In the genomic region with DNA sequence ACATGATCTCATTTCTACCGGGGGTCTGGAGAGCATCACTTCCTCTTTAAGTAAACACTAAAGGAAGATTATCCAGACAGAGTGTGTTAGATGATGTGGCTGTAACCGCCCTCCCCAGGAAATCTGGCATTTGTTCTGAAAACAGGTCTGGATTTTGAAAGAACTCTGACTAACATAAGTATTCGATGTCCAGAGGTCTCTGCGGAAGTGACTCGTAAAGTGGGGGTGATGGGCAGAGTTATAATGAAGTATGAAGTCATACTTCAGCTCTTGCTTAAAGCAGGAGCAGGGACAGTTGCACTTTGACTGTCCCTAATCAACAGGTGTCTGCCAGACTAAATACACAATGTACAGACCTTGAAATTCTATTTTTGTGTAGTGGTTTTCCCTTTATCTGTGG, we compare ENCODE assay signal across 32 mouse cellular contexts.
DNase-seq lines count a peak whose midpoint lies in the region; ATAC-seq and TF ChIP-seq lines count a peak whose summit lies in the region.
"Had no signal": no experiment of that assay in that cellular context is flagged by ENCODE, and none has a peak within 500 bp of the region (broad histone marks: within the 10 kb centered on the region; RNA-seq: fewer than 3 reads in every experiment).

No protein-coding gene starts in this region.

- no peaks in the 10 kb centered on the region for H3K27me3 ChIP-seq in intestine, embryonic 14.5 days (replicated peaks; ENCODE audit: control insufficient read depth, insufficient read depth, low read length)
- no peaks in the 10 kb centered on the region for H3K27me3 ChIP-seq in intestine, embryonic 15.5 days (replicated peaks)
- no peaks in the 10 kb centered on the region for H3K27me3 ChIP-seq in CH12.LX (replicated peaks)
- no peaks in the 10 kb centered on the region for H3K27me3 ChIP-seq in embryonic facial prominence, embryonic 14.5 days (replicated peaks; ENCODE audit: control insufficient read depth, insufficient read depth, low read length)
- H3K27me3 ChIP-seq in midbrain, embryonic 14.5 days (ENCODE audit: control insufficient read depth, insufficient read depth, low read length), result no peaks in the 10 kb centered on the region
- H3K27me3 ChIP-seq: embryonic facial prominence, embryonic 15.5 days; forebrain, embryonic 13.5 days; heart, embryonic 13.5 days; hindbrain, embryonic 12.5 days; liver, embryonic 15.5 days; lung, embryonic 15.5 days; midbrain, embryonic 15.5 days; neural tube, embryonic 12.5 days had no signal

- dilution Hi-C loops in CH12.LX (cut with MboI; ENCODE audit: extremely low pct_ligation_motif_present, extremely low pct_unique_long_range_greater_than_20kb, low sequenced_read_pairs), result no loop called here

- in situ Hi-C loops in CH12.LX (cut with MboI; ENCODE audit: low pct_ligation_motif_present, low pct_unique_long_range_greater_than_20kb, low sequenced_read_pairs), result no loop called here

- peaks cover 6% of the 10 kb centered on the region; the same call in 1 of the 2 replicates for H3K4me1 ChIP-seq in intestine, embryonic 14.5 days (replicated peaks; ENCODE audit: control insufficient read depth, insufficient read depth, low read length)
- no peaks in the 10 kb centered on the region for H3K4me1 ChIP-seq in intestine, embryonic 15.5 days (replicated peaks)
- H3K4me1 ChIP-seq in CH12.LX (ENCODE audit: control insufficient read depth in 1 of 2, insufficient read depth in 2 of 2), result peaks cover 25 to 42% of the 10 kb centered on the region in 2 experiments
- peaks cover 6% of the 10 kb centered on the region; the same call in 1 of the 2 replicates for H3K4me1 ChIP-seq in embryonic facial prominence, embryonic 14.5 days (ENCODE audit: control insufficient read depth, insufficient read depth, low read length)
- no peaks in the 10 kb centered on the region for H3K4me1 ChIP-seq in midbrain, embryonic 14.5 days (ENCODE audit: control insufficient read depth, insufficient read depth, low read length)
- H3K4me1 ChIP-seq: forebrain, embryonic 13.5 days; heart, embryonic 13.5 days; limb, embryonic 12.5 days; liver, embryonic 15.5 days; lung, embryonic 15.5 days; midbrain, embryonic 15.5 days had no signal

- no peak overlapping the region for H3K4me3 ChIP-seq in intestine, embryonic 14.5 days (ENCODE audit: low read depth, low read length)
- no peak overlapping the region for H3K4me3 ChIP-seq in intestine, embryonic 15.5 days (replicated peaks)
- no peak overlapping the region for H3K4me3 ChIP-seq in CH12.LX (replicated peaks in 1 of 3; ENCODE audit: low read depth in 2 of 3, low read length in 2 of 3, poor library complexity in 1 of 3)
- no peak overlapping the region for H3K4me3 ChIP-seq in embryonic facial prominence, embryonic 14.5 days (ENCODE audit: low read depth, low read length)
- no peak overlapping the region for H3K4me3 ChIP-seq in midbrain, embryonic 14.5 days (replicated peaks; ENCODE audit: low read depth, low read length)
- H3K4me3 ChIP-seq: embryonic facial prominence, embryonic 15.5 days; forebrain, embryonic 13.5 days; heart, embryonic 13.5 days; hindbrain, embryonic 12.5 days; limb, embryonic 12.5 days; liver, embryonic 15.5 days; lung, embryonic 15.5 days; midbrain, embryonic 15.5 days; neural tube, embryonic 12.5 days had no signal

- no peak for TF ChIP-seq CTCF in CH12.LX (conservative IDR thresholded peaks at IDR 0.05 in 1 of 2, IDR thresholded peaks at IDR 0.05 in 1 of 2; ENCODE audit: low read depth in 2 of 2, low read length in 2 of 2)

- TF ChIP-seq POLR2A in CH12.LX (IDR thresholded peaks at IDR 0.05; ENCODE audit: low read depth, low read length), result no peak

- H3K79me2 ChIP-seq in CH12.LX (replicated peaks; ENCODE audit: control insufficient read depth, extremely low read depth, insufficient read depth, poor library complexity, severe bottlenecking), result no peaks in the 10 kb centered on the region

- TF ChIP-seq RAD21 in CH12.LX (IDR thresholded peaks at IDR 0.05; ENCODE audit: low read depth, low read length), result no peak

- no peak overlapping the region for H3K27ac ChIP-seq in intestine, embryonic 14.5 days (ENCODE audit: low read depth)
- no peak overlapping the region for H3K27ac ChIP-seq in intestine, embryonic 15.5 days
- no peak overlapping the region for H3K27ac ChIP-seq in CH12.LX (ENCODE audit: insufficient read depth, low read depth)
- H3K27ac ChIP-seq in embryonic facial prominence, embryonic 14.5 days (replicated peaks; ENCODE audit: low read depth, low read length), result no peak overlapping the region
- no peak overlapping the region for H3K27ac ChIP-seq in midbrain, embryonic 14.5 days (replicated peaks; ENCODE audit: low read depth, low read length)
- H3K27ac ChIP-seq: embryonic facial prominence, embryonic 15.5 days; forebrain, embryonic 13.5 days; heart, embryonic 13.5 days; hindbrain, embryonic 12.5 days; hindbrain, postnatal 0 days; limb, embryonic 12.5 days; liver, embryonic 15.5 days; lung, embryonic 15.5 days; midbrain, embryonic 15.5 days; neural tube, embryonic 12.5 days had no signal

- peak; percentile 66 for ATAC-seq in intestine, embryonic 14.5 days (replicated peaks; ENCODE audit: low FRiP score, low TSS enrichment, low read depth)
- ATAC-seq in intestine, embryonic 15.5 days, result no peak; the same call in 1 of the 2 replicates
- ATAC-seq in embryonic facial prominence, embryonic 14.5 days (ENCODE audit: low read depth), result peak; percentile 47; the same call in 1 of the 2 replicates
- ATAC-seq in midbrain, embryonic 14.5 days (ENCODE audit: low FRiP score, low TSS enrichment), result no peak
- ATAC-seq: forebrain, embryonic 13.5 days; hindbrain, postnatal 0 days; intestine, postnatal 0 days; midbrain, embryonic 15.5 days had no signal

- no peaks in the 10 kb centered on the region for H3K9me3 ChIP-seq in intestine, embryonic 14.5 days (ENCODE audit: control insufficient read depth, low read length)
- no peaks in the 10 kb centered on the region for H3K9me3 ChIP-seq in intestine, embryonic 15.5 days
- no peaks in the 10 kb centered on the region for H3K9me3 ChIP-seq in CH12.LX (replicated peaks; ENCODE audit: low read length)
- no peaks in the 10 kb centered on the region for H3K9me3 ChIP-seq in embryonic facial prominence, embryonic 14.5 days (ENCODE audit: control insufficient read depth, low read length)
- H3K9me3 ChIP-seq in midbrain, embryonic 14.5 days (ENCODE audit: control insufficient read depth, low read length), result no peaks in the 10 kb centered on the region
- H3K9me3 ChIP-seq: embryonic facial prominence, embryonic 15.5 days; forebrain, embryonic 13.5 days; heart, embryonic 13.5 days; hindbrain, embryonic 12.5 days; limb, embryonic 12.5 days; liver, embryonic 15.5 days; lung, embryonic 15.5 days; midbrain, embryonic 15.5 days; neural tube, embryonic 12.5 days had no signal

- no peaks in the 10 kb centered on the region for H3K36me3 ChIP-seq in intestine, embryonic 14.5 days (ENCODE audit: control insufficient read depth, insufficient read depth, low read length)
- H3K36me3 ChIP-seq in intestine, embryonic 15.5 days, result no peaks in the 10 kb centered on the region
- no peaks in the 10 kb centered on the region for H3K36me3 ChIP-seq in CH12.LX (replicated peaks in 1 of 2; ENCODE audit: control insufficient read depth in 1 of 2, insufficient read depth in 1 of 2, low read length in 1 of 2)
- H3K36me3 ChIP-seq in embryonic facial prominence, embryonic 14.5 days (ENCODE audit: control insufficient read depth, insufficient read depth, low read length), result no peaks in the 10 kb centered on the region
- no peaks in the 10 kb centered on the region for H3K36me3 ChIP-seq in midbrain, embryonic 14.5 days (ENCODE audit: control insufficient read depth, insufficient read depth, low read length)
- H3K36me3 ChIP-seq: embryonic facial prominence, embryonic 15.5 days; heart, embryonic 13.5 days; hindbrain, embryonic 12.5 days; limb, embryonic 12.5 days; liver, embryonic 15.5 days; lung, embryonic 15.5 days; midbrain, embryonic 15.5 days; neural tube, embryonic 12.5 days had no signal

- 26% methylated on average over 5 of the region's 5 CpGs for WGBS in intestine, embryonic 14.5 days
- WGBS in intestine, embryonic 15.5 days, result 21% methylated on average over 5 of the region's 5 CpGs
- 62% methylated on average over 5 of the region's 5 CpGs for WGBS in embryonic facial prominence, embryonic 14.5 days
- 88% methylated on average over 5 of the region's 5 CpGs for WGBS in midbrain, embryonic 14.5 days

- no peak overlapping the region for H3K9ac ChIP-seq in intestine, embryonic 14.5 days (ENCODE audit: low read length)
- H3K9ac ChIP-seq in intestine, embryonic 15.5 days, result no peak overlapping the region
- H3K9ac ChIP-seq in CH12.LX (ENCODE audit: insufficient read depth, low read depth), result no peak overlapping the region
- H3K9ac ChIP-seq in embryonic facial prominence, embryonic 14.5 days (ENCODE audit: low read depth, low read length), result no peak overlapping the region
- no peak overlapping the region for H3K9ac ChIP-seq in midbrain, embryonic 14.5 days (replicated peaks; ENCODE audit: low read length)
- H3K9ac ChIP-seq: embryonic facial prominence, embryonic 15.5 days; forebrain, embryonic 13.5 days; heart, embryonic 13.5 days; hindbrain, embryonic 12.5 days; limb, embryonic 12.5 days; liver, embryonic 15.5 days; lung, embryonic 15.5 days; midbrain, embryonic 15.5 days; neural tube, embryonic 12.5 days had no signal

- peak; percentile 96 for TF ChIP-seq EP300 in CH12.LX (IDR thresholded peaks at IDR 0.05; ENCODE audit: low read length)

- no peak overlapping the region for H3K4me2 ChIP-seq in intestine, embryonic 14.5 days (ENCODE audit: low read length)
- H3K4me2 ChIP-seq in intestine, embryonic 15.5 days (replicated peaks), result no peak overlapping the region
- H3K4me2 ChIP-seq in CH12.LX (ENCODE audit: insufficient read depth, low read depth, poor library complexity, severe bottlenecking), result peak overlapping the region; percentile 66; the same call in 1 of the 2 replicates
- H3K4me2 ChIP-seq in embryonic facial prominence, embryonic 14.5 days (ENCODE audit: low read depth, low read length), result no peak overlapping the region
- H3K4me2 ChIP-seq in midbrain, embryonic 14.5 days (ENCODE audit: low read length), result no peak overlapping the region
- H3K4me2 ChIP-seq: embryonic facial prominence, embryonic 15.5 days; forebrain, embryonic 13.5 days; heart, embryonic 13.5 days; hindbrain, embryonic 12.5 days; limb, embryonic 12.5 days; liver, embryonic 15.5 days; lung, embryonic 15.5 days; midbrain, embryonic 15.5 days; neural tube, embryonic 12.5 days had no signal

- intact Hi-C loops in heart, postnatal 36 days (cut with DNase I), result no loop called here

- DNase-seq in intestine, embryonic 14.5 days (ENCODE audit: low spot score), result no peak
- DNase-seq in CH12.LX (ENCODE audit: extremely low read depth), result peak; percentile 52
- DNase-seq in embryonic facial prominence, embryonic 14.5 days (ENCODE audit: low spot score), result peak; percentile 16
- peak; percentile 23 for DNase-seq in naive thymus-derived CD4-positive, alpha-beta T cell, adult 2 months (ENCODE audit: low read depth)
- DNase-seq in heart, postnatal 36 days, result no peak
- DNase-seq in adrenal gland, adult 2 months, result no peak
- no peak for DNase-seq in midbrain, embryonic 14.5 days
- DNase-seq: adrenal gland, postnatal 14 days; cerebellum, adult 11 months; cerebellum, adult 9-10 months; embryo, embryonic 11 days; gastrocnemius, postnatal 14 days; heart, adult 18-20 months; heart, postnatal 14 days; kidney, adult 9 months; kidney, postnatal 10 days; lung, postnatal 36 days; right cerebral cortex, adult 18-20 months; spleen, adult 18-20 months; thymus, postnatal 25 days had no signal

Comparison
In these comparisons a context has a peak if more than half of its experiments do, and no peak if none do; other contexts are left out.
1. ATAC-seq: peak in intestine, embryonic 14.5 days (single experiment) and embryonic facial prominence, embryonic 14.5 days (single experiment); none in intestine, embryonic 15.5 days (single experiment) and midbrain, embryonic 14.5 days (single experiment).
2. DNase-seq: peak in CH12.LX (single experiment), embryonic facial prominence, embryonic 14.5 days (single experiment) and naive thymus-derived CD4-positive, alpha-beta T cell, adult 2 months (single experiment); none in intestine, embryonic 14.5 days (single experiment), heart, postnatal 36 days (0 of 2), adrenal gland, adult 2 months (single experiment) and midbrain, embryonic 14.5 days (single experiment).